Mouse (Mus musculus) brain, embryonic 18.5 days (tissue): ENCODE measurements around the gene Mok.

Experiments used
- DNase-seq: peaks from one replicate; pipeline ENCODE4 v3.0.0-alpha.2; 2012; ENCODE audit warnings: low read depth, low spot score

The Mok gene

DNA sequence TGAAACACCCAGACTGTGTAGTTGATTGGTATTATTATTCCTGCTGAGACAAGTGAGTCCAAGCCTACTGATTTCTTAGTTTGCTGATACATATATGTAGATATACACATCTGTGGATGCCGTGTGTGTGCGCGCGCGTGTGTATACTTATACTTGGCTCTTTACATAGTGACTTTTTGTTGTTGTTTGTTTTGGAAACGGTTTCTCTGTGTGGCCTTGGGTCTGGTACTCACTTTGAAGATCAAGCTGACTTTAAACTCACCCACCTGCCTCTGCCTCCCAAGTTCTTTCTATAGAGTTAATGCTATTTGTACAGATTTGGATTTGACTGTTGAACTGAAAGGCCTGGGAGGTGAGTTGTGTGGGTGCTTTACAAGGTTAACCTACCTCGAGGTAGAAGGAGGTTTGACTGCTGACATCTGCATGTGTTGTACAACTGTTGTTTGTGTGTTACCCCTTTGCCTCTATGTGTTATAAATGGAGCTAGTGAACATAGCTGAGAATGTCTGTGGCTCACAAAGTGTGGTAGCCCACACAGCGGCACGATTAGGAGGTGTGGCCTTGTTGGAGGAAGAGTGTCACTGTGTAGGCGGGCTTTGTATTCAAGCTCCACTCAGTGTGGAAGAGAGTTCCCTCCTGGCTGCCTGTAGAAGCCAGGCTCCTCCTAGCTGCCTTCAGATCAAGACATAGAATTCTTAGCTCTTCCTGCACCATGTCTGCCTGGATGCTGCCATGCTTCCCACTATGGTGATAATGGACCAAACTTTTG lies 70.1 kb downstream of the Mok start:
- DNase-seq: no peak

DNA sequence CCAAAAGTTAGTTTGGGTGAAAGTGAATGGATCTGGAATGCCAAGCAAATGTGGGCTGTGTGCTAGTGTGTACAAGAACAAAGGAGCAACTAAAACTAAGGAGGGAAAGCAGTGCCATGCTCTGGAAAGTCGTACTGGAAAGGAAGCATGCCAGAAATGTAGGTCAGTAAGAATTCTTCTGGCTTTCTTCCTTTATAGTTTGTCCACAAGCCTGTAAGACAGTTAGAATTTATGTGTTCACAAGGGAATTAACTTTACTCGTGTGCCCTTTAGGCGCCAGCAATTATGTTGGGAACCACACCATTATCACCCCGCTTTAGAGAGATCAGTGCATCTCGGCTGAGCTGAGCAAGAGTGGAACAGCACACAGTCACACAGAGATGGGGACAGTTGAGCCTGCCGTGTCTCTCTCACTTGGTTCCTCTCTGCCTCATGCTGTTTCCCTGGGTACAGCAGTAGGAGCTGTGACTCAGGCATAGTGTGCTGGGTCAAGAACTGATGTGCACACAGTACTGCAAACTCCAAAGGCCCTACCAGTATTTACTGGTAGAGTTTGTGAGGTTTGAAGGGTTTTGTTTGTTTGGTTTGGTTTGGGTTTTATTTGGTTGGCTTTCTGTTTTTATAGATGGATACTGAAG lies 71.0 kb downstream of the Mok start:
- no peak for DNase-seq

DNA sequence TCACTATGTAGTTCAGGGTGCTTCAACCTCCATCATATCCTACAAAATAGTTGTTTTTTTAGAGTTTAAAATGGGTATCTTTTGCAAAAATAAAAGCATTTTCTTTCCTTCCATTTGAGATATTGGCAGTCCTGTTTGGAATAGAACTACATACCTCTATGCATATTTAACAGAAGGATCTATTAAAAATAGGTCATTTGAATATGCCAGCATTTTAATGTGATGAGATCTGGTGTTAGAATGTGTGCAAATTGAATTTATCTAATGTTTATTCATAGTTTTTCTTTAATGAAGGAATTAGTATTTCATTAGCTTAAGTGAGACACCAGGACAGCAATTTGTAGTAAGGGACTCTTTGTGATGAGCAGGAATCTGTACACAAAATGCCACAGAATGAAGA lies 72.2 kb downstream of the Mok start:
- no peak for DNase-seq

DNA sequence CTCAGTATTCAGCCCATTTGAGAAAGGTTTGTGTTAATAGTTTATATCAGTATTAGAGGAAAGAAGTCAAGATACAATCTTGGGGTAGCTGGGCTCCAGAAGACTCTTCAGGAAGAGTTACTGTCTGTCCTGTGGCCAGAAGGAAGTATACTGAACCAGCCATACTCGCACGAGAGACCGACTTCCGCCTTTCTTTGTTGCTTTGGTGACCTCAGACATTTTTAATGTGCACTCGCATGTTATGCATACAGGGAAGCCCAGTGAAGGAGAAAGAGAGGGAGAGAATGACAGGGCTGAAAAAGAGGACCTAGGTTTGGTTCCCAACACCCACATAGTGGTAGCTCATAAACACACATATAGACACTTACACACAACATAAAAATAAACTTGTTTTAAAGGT lies 76.2 kb downstream of the Mok start:
- no peak for DNase-seq

DNA sequence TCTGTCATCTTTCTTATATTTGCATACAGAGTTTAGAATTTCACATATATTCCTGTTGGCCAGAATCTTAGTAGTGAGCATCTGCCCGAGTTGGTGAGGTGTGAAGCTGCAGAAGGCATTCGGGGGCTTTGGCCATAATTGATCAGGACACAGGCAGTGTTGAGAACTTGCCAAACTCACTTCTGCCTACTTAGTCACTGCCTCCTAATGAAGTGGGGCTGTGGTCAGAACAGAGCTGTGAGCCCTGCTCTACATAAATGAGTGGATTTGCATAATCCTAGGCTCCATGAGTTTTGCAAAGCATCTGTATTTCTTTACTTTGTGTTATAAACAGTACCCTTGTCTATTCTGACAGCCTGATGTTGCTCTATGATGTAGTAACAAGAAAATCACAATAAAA lies 78.4 kb downstream of the Mok start:
- no peak for DNase-seq

DNA sequence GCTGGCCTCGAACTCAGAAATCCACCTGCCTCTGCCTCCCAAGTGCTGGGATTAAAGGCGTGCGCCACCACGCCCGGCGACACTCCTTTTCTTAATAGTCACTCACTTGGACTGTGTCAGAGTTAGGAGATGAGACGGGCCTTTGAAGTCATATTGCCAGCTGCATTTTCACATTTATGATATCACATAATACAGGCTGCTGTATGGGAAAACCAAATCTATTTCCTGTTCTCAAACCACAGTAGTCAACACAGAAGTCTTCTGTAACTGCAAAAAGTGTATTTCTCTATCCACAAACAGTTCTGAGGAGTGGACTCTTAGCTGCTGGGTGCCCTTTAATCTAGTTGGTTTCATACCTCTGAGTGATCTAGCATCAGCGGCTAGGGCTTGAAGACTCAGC lies 81.8 kb downstream of the Mok start:
- no peak for DNase-seq
